Mouse (Mus musculus) CH12.LX (cell line): ENCODE data around the gene Tmem222.

Experiments used
- HCFC1 ChIP-seq: IDR thresholded peaks from 2 replicates; pipeline ENCODE4 v1.6.1; 2012; ENCODE audit warnings: low read depth, mild to moderate bottlenecking, inconsistent platforms, low read length, improper control_type of control experiment
- MYC ChIP-seq: IDR thresholded peaks from 2 replicates; pipeline ENCODE4 v1.6.1; 2011; ENCODE audit warnings: low read depth, mild to moderate bottlenecking, improper control_type of control experiment, low read length
- ZMIZ1 ChIP-seq: IDR thresholded peaks from 2 replicates; pipeline ENCODE4 v1.6.1; 2012; ENCODE audit warnings: low read depth, mild to moderate bottlenecking, inconsistent platforms, low read length, improper control_type of control experiment
- ZNF384 ChIP-seq: IDR thresholded peaks from 2 replicates; pipeline ENCODE4 v1.6.1; 2012; ENCODE audit warnings: low read depth, low read length, improper control_type of control experiment, inconsistent platforms

- no peak for TF ChIP-seq HCFC1
- no peak for TF ChIP-seq MYC
- no peak for TF ChIP-seq ZNF384
- no peak for TF ChIP-seq ZMIZ1
These were observed 15.6 kb upstream of the Tmem222 start for GRCm38 (mm10) chr4:133292901-133293843.
